Mouse (Mus musculus) thymus, adult 2 months (tissue): ENCODE measurements around the gene Slc7a14.

Source experiments
- CTCF ChIP-seq: fragments of 200-500 bp; IDR thresholded peaks from 2 replicates; pipeline ENCODE4 v1.5.1; 2012; ENCODE audit warnings: mild to moderate bottlenecking, control low read depth, low read length, moderate library complexity, borderline replicate concordance; ENCODE audit not compliant: control insufficient read depth, poor library complexity, insufficient read depth; ENCODE audit errors: extremely low read depth
- POLR2A ChIP-seq: fragments of 200-500 bp; IDR thresholded peaks from 2 replicates; pipeline ENCODE4 v1.6.1; 2012; ENCODE audit warnings: mild to moderate bottlenecking, low read length, control low read depth, moderate library complexity; ENCODE audit not compliant: control insufficient read depth, poor library complexity, insufficient read depth; ENCODE audit errors: extremely low read depth

GRCm38 (mm10) chr3:31269551-31270317 lies 40.4 kb downstream of the Slc7a14 start:
- TF ChIP-seq CTCF (no peak), POLR2A (no peak)
